Mouse (Mus musculus) heart, postnatal 0 days (tissue): Measurements from ENCODE around the gene Gm2a.

Source experiments
- CTCF ChIP-seq: IDR thresholded peaks from 2 replicates; pipeline ENCODE4 v1.5.1; 2016; ENCODE audit warnings: antibody characterized with exemption, control low read depth, low read depth
- EP300 ChIP-seq: IDR thresholded peaks from 2 replicates; pipeline ENCODE4 v1.6.1; 2016; ENCODE audit warnings: antibody characterized with exemption, low read depth

DNA sequence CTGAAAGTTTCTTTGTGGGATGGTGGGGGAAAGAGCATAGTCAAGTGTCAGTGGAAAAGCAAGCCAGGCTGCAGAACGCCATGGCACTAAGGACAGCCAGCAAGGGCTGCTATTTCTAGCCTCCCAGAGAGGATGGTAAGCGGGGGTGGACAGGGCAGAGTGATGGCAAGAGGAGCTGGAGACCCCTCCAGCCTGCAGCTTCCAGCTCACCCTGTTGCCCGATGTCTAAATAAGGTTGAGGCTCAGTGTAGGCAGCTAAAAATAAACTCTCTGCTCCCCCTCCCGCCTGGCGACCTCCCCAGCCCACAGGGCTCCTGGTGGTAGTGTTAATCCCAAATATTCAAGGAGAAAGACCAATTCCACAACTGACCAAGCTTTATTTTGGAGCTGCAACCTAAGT, 12.5 kb upstream of the Gm2a start:
- no peak for TF ChIP-seq CTCF
- TF ChIP-seq EP300, result no peak
